Mouse (Mus musculus) kidney, adult 11 months (tissue): Measurements from ENCODE around the gene Msmo1.
A peak's percentile ranks its signal among the peaks of the same experiment; 100 is the strongest.

Experiments used
- DNase-seq: peaks from one replicate; pipeline ENCODE4 v3.0.0; 2022

Gene Msmo1

GRCm38 (mm10) chr8:64711544-64711943 lies 22.0 kb downstream of the Msmo1 start:
- no peak for DNase-seq

GRCm38 (mm10) chr8:64707481-64707880 lies 26.1 kb downstream of the Msmo1 start:
- DNase-seq: no peak

GRCm38 (mm10) chr8:64703191-64703590 lies 30.4 kb downstream of the Msmo1 start:
- no peak for DNase-seq

- peak; percentile 60 for DNase-seq
Observed at GRCm38 (mm10) chr8:64692651-64693201, 40.9 kb downstream of the Msmo1 start, which contains the start of gene Cpe. Gene Cpe (minus strand): TSS chr8:64693054.

GRCm38 (mm10) chr8:64691591-64692401 lies 41.8 kb downstream of the Msmo1 start:
- no peak for DNase-seq

- no peak for DNase-seq
Observed at GRCm38 (mm10) chr8:64690845-64691244, 42.7 kb downstream of the Msmo1 start.

GRCm38 (mm10) chr8:64690306-64690705 lies 43.3 kb downstream of the Msmo1 start:
- DNase-seq: no peak

- no peak for DNase-seq
Observed at GRCm38 (mm10) chr8:64688741-64689140, 44.9 kb downstream of the Msmo1 start.

GRCm38 (mm10) chr8:64688161-64688560 lies 45.4 kb downstream of the Msmo1 start:
- no peak for DNase-seq

GRCm38 (mm10) chr8:64682501-64682900 lies 51.1 kb downstream of the Msmo1 start:
- DNase-seq: no peak

GRCm38 (mm10) chr8:64676381-64676780 lies 57.2 kb downstream of the Msmo1 start:
- DNase-seq: no peak

- no peak for DNase-seq
Observed at GRCm38 (mm10) chr8:64674951-64675585, 58.5 kb downstream of the Msmo1 start.

GRCm38 (mm10) chr8:64672920-64673319 lies 60.7 kb downstream of the Msmo1 start:
- DNase-seq: no peak

GRCm38 (mm10) chr8:64671937-64672336 lies 61.7 kb downstream of the Msmo1 start:
- DNase-seq: no peak
